Mouse (Mus musculus) right cerebral cortex, postnatal 14 days (tissue): ENCODE measurements at regions not wholly inside any gene's neighbourhood (a gene's known extent, or its start where the extent isn't known, plus 50 kb on each side); places are given as distances from the start of the nearest gene placed in this dataset.

Experiments used
- DNase-seq: peaks from one replicate; pipeline ENCODE4 v3.0.0; 2022

GRCm38 (mm10) chr9:61484391-61484790 is 112.2 kb downstream of the Tle3 start:
- DNase-seq: no peak

GRCm38 (mm10) chr9:61479626-61480025 is 107.5 kb downstream of the Tle3 start:
- no peak for DNase-seq

- no peak for DNase-seq
These were observed 106.7 kb downstream of the Tle3 start for GRCm38 (mm10) chr9:61478862-61479261.

- no peak for DNase-seq
These were observed 104.2 kb downstream of the Tle3 start for GRCm38 (mm10) chr9:61476351-61476750.

GRCm38 (mm10) chr9:61470815-61471505 is 98.8 kb downstream of the Tle3 start:
- DNase-seq: no peak

GRCm38 (mm10) chr9:61468897-61469509 is 96.8 kb downstream of the Tle3 start:
- no peak for DNase-seq

- no peak for DNase-seq
These were observed 96.2 kb downstream of the Tle3 start for GRCm38 (mm10) chr9:61468368-61468848.
